Mouse (Mus musculus): Measurements from ENCODE around the gene Oas1a. TPM values are rescaled to one million over a fixed set of nuclear protein-coding genes. Genes with fewer than 3 reads are reported as not detected.
"Not testable (repeated sequence)": the region's sequence is repeated elsewhere in the genome, so short reads cannot be mapped to it uniquely, and the experiment has no call there.

Oas1a gene
- polyA plus RNA-seq, 1 experiment from 2014 or later: 0.49 TPM

DNA sequence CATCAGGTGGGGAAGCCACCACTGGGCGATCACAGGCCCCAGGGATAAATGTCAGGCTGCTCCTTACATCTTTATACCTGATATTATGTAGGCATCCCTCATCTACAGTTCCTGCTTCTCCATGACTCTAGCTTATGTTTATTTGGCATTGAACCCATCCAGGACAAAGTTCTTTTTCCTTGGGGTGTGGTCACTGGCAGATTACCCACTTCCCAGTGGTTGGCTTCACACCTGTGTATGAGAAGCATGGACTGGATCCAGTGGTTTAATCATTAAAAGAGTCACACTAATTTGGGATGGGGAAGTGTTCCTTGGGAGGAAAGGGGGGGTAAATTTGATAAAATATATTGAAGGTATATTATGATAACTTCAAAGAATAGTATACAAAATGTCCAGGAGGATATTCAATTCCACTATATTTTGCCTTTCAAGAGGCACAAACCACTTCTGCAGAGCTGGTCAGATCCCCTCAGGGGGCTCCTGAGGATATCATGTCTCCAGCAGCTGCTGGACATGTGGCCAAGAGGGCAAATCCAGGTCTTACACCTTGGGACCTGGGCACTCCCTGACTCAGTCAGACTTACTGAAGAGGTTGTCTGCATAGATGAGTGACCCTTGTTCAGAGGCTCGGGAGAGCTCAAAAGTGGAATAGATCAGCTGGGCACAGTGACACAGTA lies 15.6 kb downstream of the Oas1a start:
- not testable (repeated sequence) for H3K27me3 ChIP-seq; H3K36me3 ChIP-seq; H3K4me1 ChIP-seq; H3K9ac ChIP-seq; H3K27ac ChIP-seq; H3K4me3 ChIP-seq; H3K4me2 ChIP-seq (replicated peaks); ATAC-seq (ENCODE audit: insufficient number of reproducible peaks, insufficient read depth, low FRiP score, low TSS enrichment); H3K9me3 ChIP-seq
- WGBS: 63% methylated on average over 2 of the region's 2 CpGs

DNA sequence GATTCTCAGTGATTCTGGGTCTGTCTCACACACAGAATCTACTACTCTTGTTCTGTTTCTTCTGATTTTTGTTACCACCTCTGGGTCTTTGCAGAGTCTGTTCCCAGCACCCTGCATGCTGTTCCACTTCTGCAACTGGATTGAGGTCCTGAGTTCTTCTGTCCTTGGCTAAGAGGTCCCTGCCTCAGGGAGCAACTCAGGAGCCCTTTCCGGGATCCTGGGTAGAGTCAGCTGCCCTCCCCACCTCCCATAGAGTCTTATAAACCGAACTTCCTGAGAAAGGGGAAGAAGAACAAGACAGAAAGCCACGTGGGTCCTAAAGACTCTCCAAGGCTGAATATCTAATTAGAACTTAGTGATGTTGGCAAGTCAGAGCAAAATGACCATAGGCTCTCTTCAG lies 16.3 kb downstream of the Oas1a start:
- 56% methylated on average over 3 of the region's 3 CpGs for WGBS
- ATAC-seq (ENCODE audit: insufficient number of reproducible peaks, insufficient read depth, low FRiP score, low TSS enrichment): no peak
- no peaks in the 10 kb centered on the region for H3K27me3 ChIP-seq
- no peaks in the 10 kb centered on the region for H3K36me3 ChIP-seq
- H3K4me2 ChIP-seq (replicated peaks): no peak overlapping the region
- no peaks in the 10 kb centered on the region for H3K9me3 ChIP-seq
- no peaks in the 10 kb centered on the region for H3K4me1 ChIP-seq
- H3K27ac ChIP-seq: no peak overlapping the region
- H3K9ac ChIP-seq: no peak overlapping the region
- H3K4me3 ChIP-seq: no peak overlapping the region

DNA sequence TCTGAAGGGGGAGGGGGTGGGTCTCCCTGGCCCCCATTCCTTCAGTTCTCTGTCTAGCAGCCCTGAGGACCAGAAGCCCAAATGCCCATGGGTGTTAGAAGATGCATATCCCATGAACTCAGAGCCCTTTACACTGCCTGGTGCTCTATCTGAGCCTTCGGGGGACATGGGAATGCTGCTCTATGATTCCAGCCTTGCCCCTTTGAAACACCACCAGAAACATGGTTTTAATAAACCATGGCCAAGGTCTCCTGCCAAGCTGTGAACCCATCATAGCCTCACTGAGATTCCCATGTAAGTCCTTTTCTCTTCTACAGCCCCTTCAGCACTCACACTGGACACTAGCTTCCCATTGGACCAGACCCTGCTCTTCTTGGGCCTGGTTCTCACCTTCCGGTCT lies 17.3 kb downstream of the Oas1a start:
- 72% methylated on average over 2 of the region's 2 CpGs for WGBS
- H3K9me3 ChIP-seq: no peaks in the 10 kb centered on the region
- ATAC-seq (ENCODE audit: insufficient number of reproducible peaks, insufficient read depth, low FRiP score, low TSS enrichment): no peak
- no peaks in the 10 kb centered on the region for H3K4me1 ChIP-seq
- no peaks in the 10 kb centered on the region for H3K36me3 ChIP-seq
- no peak overlapping the region for H3K27ac ChIP-seq
- no peak overlapping the region for H3K4me3 ChIP-seq
- H3K4me2 ChIP-seq (replicated peaks): no peak overlapping the region
- no peak overlapping the region for H3K9ac ChIP-seq
- H3K27me3 ChIP-seq: no peaks in the 10 kb centered on the region

DNA sequence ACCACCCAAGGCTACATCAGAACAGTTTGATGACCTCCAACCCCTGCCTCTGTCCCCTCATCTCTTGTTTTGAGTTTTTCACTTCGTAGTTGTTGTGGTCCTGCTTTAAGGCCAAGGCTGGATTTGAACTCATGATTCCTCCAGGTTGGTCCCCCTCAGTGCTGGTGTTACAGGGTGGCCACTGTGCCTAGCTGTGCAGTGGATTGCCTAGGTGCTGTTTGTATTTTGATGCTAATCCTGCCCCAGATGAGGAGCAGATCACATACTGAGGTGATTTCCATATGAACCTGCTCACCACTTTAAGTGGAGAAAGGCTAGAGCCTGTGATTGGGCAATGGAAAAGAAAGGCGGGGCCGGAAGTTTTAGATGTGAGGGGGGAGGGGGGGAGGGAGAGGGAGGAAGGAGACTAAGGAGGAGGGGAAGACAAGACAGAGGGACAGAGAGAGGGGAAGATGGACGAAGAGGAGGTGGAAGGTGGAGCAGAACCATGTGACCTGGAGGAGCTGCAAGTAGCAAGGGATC lies 19.0 kb downstream of the Oas1a start:
- not testable (repeated sequence) for H3K9me3 ChIP-seq; H3K27me3 ChIP-seq; H3K27ac ChIP-seq; H3K4me3 ChIP-seq; H3K4me2 ChIP-seq (replicated peaks); ATAC-seq (ENCODE audit: insufficient number of reproducible peaks, insufficient read depth, low FRiP score, low TSS enrichment); H3K9ac ChIP-seq; H3K4me1 ChIP-seq; H3K36me3 ChIP-seq
- 48% methylated on average over 4 of the region's 4 CpGs for WGBS

DNA sequence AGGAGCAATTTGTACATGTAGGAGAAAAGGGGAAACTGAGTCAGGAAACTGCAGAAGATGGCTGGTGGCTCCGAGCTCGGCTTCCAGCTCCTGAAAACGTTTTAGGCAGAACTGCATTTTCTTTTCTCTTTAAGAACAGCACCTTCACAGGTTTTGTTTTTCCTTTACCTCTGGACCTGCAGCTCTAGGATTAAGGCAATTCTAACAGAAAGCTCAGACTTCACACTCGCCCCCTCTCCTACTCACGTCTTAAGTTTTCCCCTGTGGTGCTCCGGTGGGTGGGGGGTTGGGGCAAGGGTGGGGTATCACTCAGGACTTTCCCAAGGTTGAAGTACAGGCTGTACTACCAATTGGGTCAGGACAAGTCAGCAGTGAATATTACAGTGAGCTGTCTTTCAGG lies 19.5 kb downstream of the Oas1a start:
- 49% methylated on average over 6 of the region's 6 CpGs for WGBS
- no peak for ATAC-seq (ENCODE audit: insufficient number of reproducible peaks, insufficient read depth, low FRiP score, low TSS enrichment)
- Histone ChIP-seq H3K36me3 (no peaks in the 10 kb centered on the region), H3K9ac (no peak overlapping the region), H3K27me3 (no peaks in the 10 kb centered on the region), H3K27ac (no peak overlapping the region), H3K4me2 (replicated peaks) (no peak overlapping the region), H3K4me1 (no peaks in the 10 kb centered on the region), H3K9me3 (no peaks in the 10 kb centered on the region), H3K4me3 (no peak overlapping the region)

DNA sequence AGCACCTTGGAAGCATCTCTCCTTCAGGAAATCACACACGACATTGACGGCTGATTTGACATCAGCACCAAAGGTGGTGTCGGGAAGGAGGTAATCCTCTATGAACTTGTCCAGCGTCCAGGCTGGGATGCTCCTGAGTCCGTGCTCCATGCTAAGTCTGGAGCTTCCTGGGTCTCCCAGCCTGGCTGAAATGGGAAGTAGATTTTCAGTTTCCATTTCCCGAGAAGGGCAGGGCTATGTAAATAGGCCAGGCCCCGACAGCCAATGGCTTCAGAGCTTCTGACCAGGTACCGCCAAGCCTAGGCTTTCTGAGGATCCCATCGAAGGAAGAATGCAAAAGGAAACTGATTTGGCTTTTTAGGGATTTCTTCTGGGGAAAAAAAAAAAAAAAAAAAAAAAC lies 19.9 kb downstream of the Oas1a start, which contains the start of gene Oas1g:
Oas1g (minus strand) TSS at position 201 of the 400 bp plus-strand sequence.
- H3K4me1 ChIP-seq; H3K4me3 ChIP-seq; H3K4me2 ChIP-seq (replicated peaks); H3K9ac ChIP-seq; ATAC-seq (ENCODE audit: insufficient number of reproducible peaks, insufficient read depth, low FRiP score, low TSS enrichment); H3K36me3 ChIP-seq; H3K9me3 ChIP-seq; H3K27ac ChIP-seq; H3K27me3 ChIP-seq: not testable (repeated sequence)
- 28% methylated on average over 6 of the region's 9 CpGs for WGBS

DNA sequence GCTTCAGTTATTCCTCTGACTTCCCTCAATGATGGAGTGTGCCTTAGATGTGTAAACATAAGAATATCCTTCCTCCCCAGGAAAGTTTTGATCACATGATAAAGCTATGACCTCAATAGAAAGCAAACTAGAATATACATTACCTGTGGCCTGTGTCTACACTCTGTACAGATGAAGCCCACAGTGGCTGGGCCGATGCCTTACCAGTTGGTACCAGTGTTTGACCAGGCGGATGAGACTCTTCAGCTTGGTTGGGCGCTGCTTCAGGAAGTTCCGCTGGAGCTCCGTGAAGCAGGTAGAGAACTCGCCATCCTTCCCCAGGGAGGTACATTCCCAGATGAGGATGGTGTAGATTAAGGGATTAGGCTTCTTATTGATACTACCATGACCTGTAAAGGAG lies 25.6 kb downstream of the Oas1a start:
- not testable (repeated sequence) for H3K4me3 ChIP-seq; H3K27ac ChIP-seq; H3K4me1 ChIP-seq; H3K27me3 ChIP-seq; H3K9me3 ChIP-seq; H3K4me2 ChIP-seq (replicated peaks); H3K9ac ChIP-seq; ATAC-seq (ENCODE audit: insufficient number of reproducible peaks, insufficient read depth, low FRiP score, low TSS enrichment); H3K36me3 ChIP-seq
- WGBS: 91% methylated on average over 6 of the region's 6 CpGs

DNA sequence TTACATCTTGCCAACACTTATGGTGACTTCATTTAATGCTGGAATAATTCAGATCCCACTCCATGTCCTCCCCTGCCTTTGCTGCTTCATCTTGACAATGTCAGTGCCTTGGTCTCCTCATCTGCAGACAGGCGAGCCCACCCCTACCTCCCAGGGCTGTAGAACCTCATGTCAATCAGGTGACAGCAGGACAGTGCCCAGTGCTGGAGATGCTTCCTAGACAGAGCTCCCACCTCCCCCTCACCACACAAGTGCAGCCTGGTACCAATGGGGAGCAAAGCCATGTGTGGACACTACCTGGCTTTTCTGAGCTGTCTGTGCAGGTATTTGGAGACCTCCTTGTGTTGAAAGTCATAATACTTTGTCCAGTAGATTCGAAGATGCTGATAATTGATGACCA lies 28.5 kb downstream of the Oas1a start:
- not testable (repeated sequence) for H3K9me3 ChIP-seq; H3K9ac ChIP-seq; H3K4me1 ChIP-seq; ATAC-seq (ENCODE audit: insufficient number of reproducible peaks, insufficient read depth, low FRiP score, low TSS enrichment); H3K36me3 ChIP-seq; H3K4me2 ChIP-seq (replicated peaks); H3K27ac ChIP-seq; H3K4me3 ChIP-seq; H3K27me3 ChIP-seq
- 57% methylated on average over 2 of the region's 2 CpGs for WGBS

DNA sequence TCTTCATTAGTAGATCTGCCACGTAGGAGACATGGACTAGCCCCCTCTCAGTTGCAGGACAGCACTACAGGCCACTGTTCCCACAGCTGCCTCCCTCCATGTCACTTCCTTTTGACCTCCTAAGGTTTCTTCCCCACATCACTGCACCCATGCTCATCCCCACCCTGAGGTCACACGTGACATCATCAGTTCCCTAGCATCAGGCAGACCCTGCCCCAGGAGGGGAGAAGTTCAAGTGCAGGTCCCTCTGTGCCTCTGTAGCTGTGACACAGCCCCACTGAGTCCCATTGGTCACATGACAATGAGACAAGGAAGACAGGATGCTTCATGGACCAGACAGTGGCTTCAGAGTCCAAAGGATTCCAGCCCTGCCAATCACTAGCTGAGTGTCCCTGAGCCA lies 29.9 kb downstream of the Oas1a start:
- not testable (repeated sequence) for H3K4me1 ChIP-seq; H3K36me3 ChIP-seq; ATAC-seq (ENCODE audit: insufficient number of reproducible peaks, insufficient read depth, low FRiP score, low TSS enrichment); H3K9me3 ChIP-seq; H3K4me2 ChIP-seq (replicated peaks); H3K27ac ChIP-seq; H3K27me3 ChIP-seq; H3K9ac ChIP-seq; H3K4me3 ChIP-seq
- WGBS: 70% methylated on average over 2 of the region's 2 CpGs

DNA sequence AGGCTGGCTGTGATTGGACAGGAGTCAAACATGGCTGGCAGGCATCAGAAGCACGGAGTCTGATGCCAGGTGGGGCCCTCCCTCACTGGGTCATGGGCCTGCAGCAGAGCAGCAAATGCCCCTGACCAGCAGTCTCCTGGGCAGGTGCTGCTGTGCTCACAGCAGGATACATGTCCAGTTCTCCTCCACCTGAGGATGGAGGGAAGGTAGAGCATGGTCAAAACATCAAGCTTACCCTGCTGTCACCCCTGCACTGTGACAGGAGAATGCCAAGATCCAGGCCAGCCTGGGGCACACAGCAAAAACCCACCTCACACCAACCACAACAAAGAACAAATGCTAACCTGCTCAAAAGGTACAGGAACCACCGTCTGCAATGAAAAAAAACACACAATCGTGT lies 30.5 kb downstream of the Oas1a start:
- not testable (repeated sequence) for H3K4me1 ChIP-seq; H3K9ac ChIP-seq; H3K36me3 ChIP-seq; ATAC-seq (ENCODE audit: insufficient number of reproducible peaks, insufficient read depth, low FRiP score, low TSS enrichment); H3K4me2 ChIP-seq (replicated peaks); H3K4me3 ChIP-seq; H3K27ac ChIP-seq; H3K27me3 ChIP-seq; H3K9me3 ChIP-seq
- 76% methylated on average over 2 of the region's 3 CpGs for WGBS

DNA sequence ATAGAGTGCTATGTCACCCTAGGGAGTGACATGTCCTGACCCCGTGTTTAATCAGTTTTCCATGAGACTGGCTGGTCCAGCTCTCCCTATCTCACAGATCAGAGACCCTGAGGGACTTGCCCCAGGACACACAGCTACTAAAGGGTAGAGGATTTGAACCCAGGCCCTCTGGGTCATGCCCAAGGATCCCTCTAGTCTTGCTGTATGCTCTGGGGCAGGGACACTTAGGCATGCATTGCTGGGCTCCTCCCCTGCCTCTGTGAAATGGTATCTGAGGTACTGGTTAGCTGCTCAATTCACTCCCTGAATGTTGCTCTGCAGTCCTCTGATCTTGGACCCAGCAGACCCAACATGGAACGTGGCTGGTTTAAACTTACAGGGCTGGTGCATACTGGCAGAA lies 35.9 kb downstream of the Oas1a start:
- no peak overlapping the region for H3K9ac ChIP-seq
- no peak overlapping the region for H3K4me2 ChIP-seq (replicated peaks)
- no peaks in the 10 kb centered on the region for H3K9me3 ChIP-seq
- H3K4me3 ChIP-seq: no peak overlapping the region
- WGBS: 50% methylated on average over 2 of the region's 2 CpGs
- H3K27me3 ChIP-seq: no peaks in the 10 kb centered on the region
- no peaks in the 10 kb centered on the region for H3K4me1 ChIP-seq
- H3K36me3 ChIP-seq: no peaks in the 10 kb centered on the region
- no peak overlapping the region for H3K27ac ChIP-seq
- ATAC-seq (ENCODE audit: insufficient number of reproducible peaks, insufficient read depth, low FRiP score, low TSS enrichment): no peak

DNA sequence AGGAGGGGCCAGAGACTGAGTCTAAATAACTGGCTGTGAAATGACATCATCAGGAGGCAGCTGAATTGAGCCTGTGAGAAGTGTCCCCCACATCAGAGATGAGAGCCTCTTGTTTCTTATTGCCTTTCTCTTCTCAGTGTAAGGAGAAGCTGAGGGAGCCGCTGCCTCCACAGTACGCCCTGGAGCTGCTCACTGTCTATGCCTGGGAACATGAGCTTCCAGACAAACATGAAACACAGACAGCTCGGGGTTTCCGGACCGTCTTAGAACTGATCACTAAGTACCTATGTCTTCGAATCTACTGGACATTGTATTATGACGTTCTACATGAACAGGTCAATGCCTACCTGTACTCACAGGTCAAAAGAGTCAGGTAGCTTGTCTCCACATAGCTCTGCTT lies 36.5 kb downstream of the Oas1a start:
- Histone ChIP-seq H3K9me3 (no peaks in the 10 kb centered on the region), H3K36me3 (no peaks in the 10 kb centered on the region), H3K4me2 (replicated peaks) (no peak overlapping the region), H3K4me1 (no peaks in the 10 kb centered on the region), H3K4me3 (no peak overlapping the region), H3K9ac (no peak overlapping the region), H3K27ac (no peak overlapping the region), H3K27me3 (no peaks in the 10 kb centered on the region)
- 71% methylated on average over 7 of the region's 7 CpGs for WGBS
- ATAC-seq (ENCODE audit: insufficient number of reproducible peaks, insufficient read depth, low FRiP score, low TSS enrichment): no peak

DNA sequence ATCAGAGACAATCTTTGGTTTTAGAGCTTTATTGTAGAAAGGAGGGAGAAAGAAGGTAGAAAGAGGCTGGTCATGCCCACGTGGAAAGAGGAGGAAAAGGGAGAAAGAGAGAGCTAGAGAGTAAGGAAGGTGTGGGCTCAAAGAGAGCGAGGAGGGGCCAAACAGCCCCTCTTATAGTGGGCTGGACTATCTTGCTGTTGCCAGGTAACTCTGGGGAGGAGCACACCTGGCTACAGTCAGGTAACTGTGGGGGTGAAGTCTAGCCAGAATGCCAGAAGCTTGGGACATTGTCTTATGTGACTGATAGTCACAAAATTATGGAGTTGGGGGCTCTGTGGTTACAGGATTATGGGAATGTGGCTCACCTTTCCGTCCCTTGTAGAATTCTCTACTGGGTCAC lies 37.2 kb downstream of the Oas1a start:
- Histone ChIP-seq H3K27ac (no peak overlapping the region), H3K9ac (no peak overlapping the region), H3K4me3 (no peak overlapping the region), H3K27me3 (no peaks in the 10 kb centered on the region), H3K4me2 (replicated peaks) (no peak overlapping the region), H3K36me3 (no peaks in the 10 kb centered on the region), H3K9me3 (no peaks in the 10 kb centered on the region), H3K4me1 (no peaks in the 10 kb centered on the region)
- WGBS: 63% methylated on average over 3 of the region's 3 CpGs
- no peak for ATAC-seq (ENCODE audit: insufficient number of reproducible peaks, insufficient read depth, low FRiP score, low TSS enrichment)
